Mouse (Mus musculus): ENCODE data around the gene Mapk7. TPM values are rescaled to one million over a fixed set of nuclear protein-coding genes. Genes with fewer than 3 reads are reported as not detected.

The Mapk7 gene
- polyA plus RNA-seq, 1 experiment from 2014 or later, result 49.6 TPM

GRCm38 (mm10) chr11:61529268-61529713 is 35.1 kb upstream of the Mapk7 start:
- H3K27me3 ChIP-seq (replicated peaks; ENCODE audit: control insufficient read depth, insufficient read depth, low read length), result no peaks in the 10 kb centered on the region

DNA sequence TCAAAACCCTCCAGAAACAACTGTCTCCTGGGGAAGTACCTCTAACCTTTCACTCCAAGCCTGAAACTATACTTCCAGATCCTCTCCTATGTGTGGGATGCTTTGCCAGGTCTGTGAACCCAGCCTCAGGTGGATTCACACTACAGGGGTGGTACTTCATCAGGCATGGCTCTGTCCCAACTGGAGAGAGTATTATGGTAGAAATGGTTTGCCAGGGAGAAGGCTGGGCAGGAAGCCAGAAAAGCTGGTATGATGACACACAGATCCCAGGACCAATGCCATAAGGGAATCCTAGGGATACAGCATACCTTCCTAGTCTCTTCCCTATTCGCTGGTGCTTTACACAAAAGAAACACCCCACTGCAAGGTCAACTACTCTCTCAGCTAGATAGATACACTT is 32.7 kb upstream of the Mapk7 start:
- Histone ChIP-seq H3K27me3 (replicated peaks; ENCODE audit: control insufficient read depth, insufficient read depth, low read length) (no peaks in the 10 kb centered on the region), H3K9ac (ENCODE audit: low read depth, low read length) (no peak overlapping the region), H3K4me1 (ENCODE audit: control insufficient read depth, insufficient read depth, low read length) (no peaks in the 10 kb centered on the region), H3K4me2 (ENCODE audit: low read depth, low read length) (no peak overlapping the region), H3K9me3 (ENCODE audit: control insufficient read depth, low read length) (no peaks in the 10 kb centered on the region), H3K27ac (replicated peaks; ENCODE audit: low read depth, low read length) (no peak overlapping the region), H3K4me3 (ENCODE audit: low read depth, low read length) (no peak overlapping the region), H3K36me3 (ENCODE audit: control insufficient read depth, insufficient read depth, low read length) (peaks cover 30% of the 10 kb centered on the region)
- ATAC-seq (ENCODE audit: low read depth) (no peak), DNase-seq (ENCODE audit: low spot score) (no peak)
- 92% methylated on average over 1 of the region's 1 CpGs for WGBS

More at GRCm38 (mm10) chr11:61529268-61529713, 35.1 kb upstream of the Mapk7 start:
- Histone ChIP-seq H3K4me2 (ENCODE audit: low read depth, low read length) (no peak overlapping the region), H3K9ac (ENCODE audit: low read depth, low read length) (no peak overlapping the region), H3K27ac (replicated peaks; ENCODE audit: low read depth, low read length) (no peak overlapping the region), H3K36me3 (ENCODE audit: control insufficient read depth, insufficient read depth, low read length) (peaks cover 28% of the 10 kb centered on the region), H3K4me3 (ENCODE audit: low read depth, low read length) (no peak overlapping the region), H3K4me1 (ENCODE audit: control insufficient read depth, insufficient read depth, low read length) (no peaks in the 10 kb centered on the region), H3K9me3 (ENCODE audit: control insufficient read depth, low read length) (no peaks in the 10 kb centered on the region)
- 58% methylated on average over 4 of the region's 4 CpGs for WGBS
- no peak for ATAC-seq (ENCODE audit: low read depth)
- peak; percentile 40 for DNase-seq (ENCODE audit: low spot score)

- ATAC-seq (ENCODE audit: low read depth), result no peak
- WGBS, result 89% methylated on average over 3 of the region's 3 CpGs
These were observed 25.4 kb upstream of the Mapk7 start for GRCm38 (mm10) chr11:61519484-61520107.

DNA sequence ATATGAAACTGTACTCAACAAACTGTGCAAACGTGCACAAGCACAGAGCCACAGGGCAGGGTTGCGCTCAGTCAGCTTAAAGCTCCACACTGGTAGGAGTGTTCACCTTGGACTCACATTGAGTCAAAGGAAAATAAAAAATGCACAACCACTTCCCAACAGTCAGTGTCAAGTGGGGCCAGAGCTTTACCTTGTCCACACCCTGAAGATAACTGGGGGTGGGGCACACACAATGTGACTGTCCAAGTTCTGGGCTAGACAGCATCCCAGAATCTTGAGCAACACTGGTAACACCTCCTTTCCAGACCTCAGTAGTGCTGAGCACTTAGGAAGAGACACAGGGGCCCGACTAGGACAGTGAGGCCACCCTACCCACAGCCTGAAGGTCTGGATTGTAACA is 24.7 kb upstream of the Mapk7 start:
- no peaks in the 10 kb centered on the region for H3K4me1 ChIP-seq (ENCODE audit: control insufficient read depth, insufficient read depth, low read length)
- DNase-seq (ENCODE audit: low spot score) (no peak), ATAC-seq (ENCODE audit: low read depth) (no peak)
- no peaks in the 10 kb centered on the region for H3K9me3 ChIP-seq (ENCODE audit: control insufficient read depth, low read length)
- H3K4me3 ChIP-seq (ENCODE audit: low read depth, low read length), result no peak overlapping the region
- peaks cover 61% of the 10 kb centered on the region for H3K36me3 ChIP-seq (ENCODE audit: control insufficient read depth, insufficient read depth, low read length)
- no peak overlapping the region for H3K9ac ChIP-seq (ENCODE audit: low read depth, low read length)
- H3K27ac ChIP-seq (replicated peaks; ENCODE audit: low read depth, low read length), result no peak overlapping the region
- H3K27me3 ChIP-seq (replicated peaks; ENCODE audit: control insufficient read depth, insufficient read depth, low read length), result no peaks in the 10 kb centered on the region
- no peak overlapping the region for H3K4me2 ChIP-seq (ENCODE audit: low read depth, low read length)
- 97% methylated on average over 3 of the region's 3 CpGs for WGBS

More at GRCm38 (mm10) chr11:61519484-61520107, 25.4 kb upstream of the Mapk7 start:
- no peak overlapping the region for H3K27ac ChIP-seq (replicated peaks; ENCODE audit: low read depth, low read length)
- H3K9ac ChIP-seq (ENCODE audit: low read depth, low read length), result no peak overlapping the region
- no peak overlapping the region for H3K4me3 ChIP-seq (ENCODE audit: low read depth, low read length)
- no peaks in the 10 kb centered on the region for H3K9me3 ChIP-seq (ENCODE audit: control insufficient read depth, low read length)
- H3K27me3 ChIP-seq (replicated peaks; ENCODE audit: control insufficient read depth, insufficient read depth, low read length), result no peaks in the 10 kb centered on the region
- DNase-seq (ENCODE audit: low spot score), result no peak
- peaks cover 62% of the 10 kb centered on the region for H3K36me3 ChIP-seq (ENCODE audit: control insufficient read depth, insufficient read depth, low read length)
- no peaks in the 10 kb centered on the region for H3K4me1 ChIP-seq (ENCODE audit: control insufficient read depth, insufficient read depth, low read length)
- no peak overlapping the region for H3K4me2 ChIP-seq (ENCODE audit: low read depth, low read length)

GRCm38 (mm10) chr11:61517971-61518370 is 23.8 kb upstream of the Mapk7 start:
- Histone ChIP-seq H3K27ac (replicated peaks; ENCODE audit: low read depth, low read length) (no peak overlapping the region), H3K36me3 (ENCODE audit: control insufficient read depth, insufficient read depth, low read length) (peaks cover 66% of the 10 kb centered on the region), H3K9ac (ENCODE audit: low read depth, low read length) (no peak overlapping the region), H3K27me3 (replicated peaks; ENCODE audit: control insufficient read depth, insufficient read depth, low read length) (no peaks in the 10 kb centered on the region), H3K4me2 (ENCODE audit: low read depth, low read length) (no peak overlapping the region), H3K4me1 (ENCODE audit: control insufficient read depth, insufficient read depth, low read length) (no peaks in the 10 kb centered on the region), H3K9me3 (ENCODE audit: control insufficient read depth, low read length) (no peaks in the 10 kb centered on the region), H3K4me3 (ENCODE audit: low read depth, low read length) (no peak overlapping the region)
- 94% methylated on average over 1 of the region's 1 CpGs for WGBS
- ATAC-seq (ENCODE audit: low read depth) (no peak), DNase-seq (ENCODE audit: low spot score) (no peak)

GRCm38 (mm10) chr11:61514953-61515352 is 20.7 kb upstream of the Mapk7 start:
- Histone ChIP-seq H3K4me3 (ENCODE audit: low read depth, low read length) (no peak overlapping the region), H3K27me3 (replicated peaks; ENCODE audit: control insufficient read depth, insufficient read depth, low read length) (no peaks in the 10 kb centered on the region), H3K9me3 (ENCODE audit: control insufficient read depth, low read length) (no peaks in the 10 kb centered on the region), H3K9ac (ENCODE audit: low read depth, low read length) (no peak overlapping the region), H3K27ac (replicated peaks; ENCODE audit: low read depth, low read length) (no peak overlapping the region), H3K36me3 (ENCODE audit: control insufficient read depth, insufficient read depth, low read length) (peaks cover 59% of the 10 kb centered on the region), H3K4me1 (ENCODE audit: control insufficient read depth, insufficient read depth, low read length) (no peaks in the 10 kb centered on the region), H3K4me2 (ENCODE audit: low read depth, low read length) (no peak overlapping the region)
- 39% methylated on average over 3 of the region's 3 CpGs for WGBS
- ATAC-seq (ENCODE audit: low read depth) (no peak), DNase-seq (ENCODE audit: low spot score) (no peak)

- under 1% methylated on average over 39 of the region's 39 CpGs for WGBS
- H3K9me3 ChIP-seq (ENCODE audit: control insufficient read depth, low read length), result no peaks in the 10 kb centered on the region
- 0 out of 2 replicates have a peak, but pooled peaks cover 3% of the 10 kb centered on the region for H3K36me3 ChIP-seq (ENCODE audit: control insufficient read depth, insufficient read depth, low read length)
- peak within 1 kb of the TSS; percentile 68 for H3K4me3 ChIP-seq (ENCODE audit: low read depth, low read length)
- peak within 1 kb of the TSS; percentile 81 for H3K4me2 ChIP-seq (ENCODE audit: low read depth, low read length)
- H3K27ac ChIP-seq (replicated peaks; ENCODE audit: low read depth, low read length), result peak within 1 kb of the TSS; percentile 84
- peak within 1 kb of the TSS; percentile 74 for H3K9ac ChIP-seq (ENCODE audit: low read depth, low read length)
- ATAC-seq (ENCODE audit: low read depth) (peak; percentile 91), DNase-seq (ENCODE audit: low spot score) (peak; percentile 98)
- no peaks in the 10 kb centered on the region for H3K27me3 ChIP-seq (replicated peaks; ENCODE audit: control insufficient read depth, insufficient read depth, low read length)
- peaks cover 10% of the 10 kb centered on the region for H3K4me1 ChIP-seq (ENCODE audit: control insufficient read depth, insufficient read depth, low read length)
These were observed 10.6 kb upstream of the Mapk7 start, which contains the start of gene B9d1 for GRCm38 (mm10) chr11:61504713-61505257. Gene B9d1, plus strand, starts transcription at chr11:61505144.

GRCm38 (mm10) chr11:61503933-61504332 is 9.7 kb upstream of the Mapk7 start:
- Histone ChIP-seq H3K27me3 (replicated peaks; ENCODE audit: control insufficient read depth, insufficient read depth, low read length) (no peaks in the 10 kb centered on the region), H3K36me3 (ENCODE audit: control insufficient read depth, insufficient read depth, low read length) (no peaks in the 10 kb centered on the region), H3K9me3 (ENCODE audit: control insufficient read depth, low read length) (no peaks in the 10 kb centered on the region), H3K4me3 (ENCODE audit: low read depth, low read length) (no peak overlapping the region), H3K27ac (replicated peaks; ENCODE audit: low read depth, low read length) (no peak overlapping the region), H3K4me1 (ENCODE audit: control insufficient read depth, insufficient read depth, low read length) (peaks cover 10% of the 10 kb centered on the region), H3K9ac (ENCODE audit: low read depth, low read length) (no peak overlapping the region), H3K4me2 (ENCODE audit: low read depth, low read length) (no peak overlapping the region)
- DNase-seq (ENCODE audit: low spot score) (no peak), ATAC-seq (ENCODE audit: low read depth) (no peak)
- 50% methylated on average over 8 of the region's 8 CpGs for WGBS

Data from embryonic facial prominence, embryonic 14.5 days (tissue).